Mouse (Mus musculus) MEL (cell line): ENCODE measurements around the gene Elp5. TPM values are rescaled to one million over a fixed set of nuclear protein-coding genes. Genes with fewer than 3 reads are reported as not detected.
A peak's percentile ranks its signal among the peaks of the same experiment; 100 is the strongest.
"Not testable (repeated sequence)": the region's sequence is repeated elsewhere in the genome, so short reads cannot be mapped to it uniquely, and the experiment has no call there.

Source experiments
- DNase-seq: peaks from one replicate; pipeline ENCODE4 v3.0.0; 2011; ENCODE audit warnings: low read depth, low spot score
- H3K27ac ChIP-seq: 2 replicates; pipeline ENCODE4 v1.5.1; 2012; ENCODE audit warnings: low read depth, mild to moderate bottlenecking, control low read depth, low read length, moderate library complexity; ENCODE audit not compliant: control insufficient read depth
- H3K27me3 ChIP-seq, 2 experiments: fragments of 150-350 bp in 1 of 2; sonication (generic) in 1 of 2; 2 replicates each; pipeline ENCODE4 v1.6.1; 2012; ENCODE audit warnings: low read length in 2 of 2, mild to moderate bottlenecking in 2 of 2, improper control_type of control experiment in 1 of 2, moderate library complexity in 1 of 2; ENCODE audit not compliant: insufficient read depth in 2 of 2, control insufficient read depth in 1 of 2
- H3K36me3 ChIP-seq, 2 experiments: 2 replicates each; pipeline ENCODE4 v1.6.1; 2012 to 2014; ENCODE audit warnings: low read length in 2 of 2, improper control_type of control experiment in 1 of 2, inconsistent platforms in 1 of 2, mild to moderate bottlenecking in 1 of 2; ENCODE audit not compliant: insufficient read depth in 2 of 2, control insufficient read depth in 1 of 2
- H3K4me1 ChIP-seq, 2 experiments: fragments of 150-350 bp in 1 of 2; sonication (generic) in 1 of 2; 2 replicates each; pipeline ENCODE4 v1.6.1; 2012; ENCODE audit warnings: low read length in 2 of 2, improper control_type of control experiment in 1 of 2, mild to moderate bottlenecking in 1 of 2; ENCODE audit not compliant: insufficient read depth in 2 of 2, control insufficient read depth in 1 of 2
- H3K4me3 ChIP-seq, 2 experiments: fragments of 150-350 bp in 1 of 2; sonication (generic) in 1 of 2; 2 replicates each; pipeline ENCODE4 v1.5.1; 2012; ENCODE audit warnings: low read depth in 2 of 2, low read length in 2 of 2, mild to moderate bottlenecking in 2 of 2, moderate library complexity in 2 of 2, control low read depth in 1 of 2, improper control_type of control experiment in 1 of 2; ENCODE audit not compliant: control insufficient read depth in 1 of 2, insufficient read depth in 1 of 2
- H3K79me2 ChIP-seq: 2 replicates; pipeline ENCODE4 v1.6.1; 2012; ENCODE audit warnings: mild to moderate bottlenecking, low read length, moderate library complexity; ENCODE audit not compliant: control insufficient read depth, poor library complexity, insufficient read depth
- H3K9ac ChIP-seq: 2 replicates; pipeline ENCODE4 v1.6.1; 2012; ENCODE audit warnings: low read depth, mild to moderate bottlenecking, control low read depth, low read length, moderate library complexity; ENCODE audit not compliant: control insufficient read depth, poor library complexity, severe bottlenecking
- H3K9me3 ChIP-seq: fragments of 150-350 bp; sonication (generic); replicated peaks from 2 replicates; pipeline ENCODE4 v1.6.1; 2012; ENCODE audit warnings: mild to moderate bottlenecking, low read length, improper control_type of control experiment, moderate library complexity; ENCODE audit not compliant: insufficient read depth
- CHD2 ChIP-seq: IDR thresholded peaks from 2 replicates; pipeline ENCODE4 v1.6.1; 2011; ENCODE audit warnings: low read length, improper control_type of control experiment
- CTCF ChIP-seq, 3 experiments: IDR thresholded peaks in 2 of 3; conservative IDR thresholded peaks in 1 of 3; 2 replicates each; pipeline ENCODE4 v1.5.1; 2011 to 2012; ENCODE audit warnings: low read length in 3 of 3, low read depth in 2 of 3, mild to moderate bottlenecking in 2 of 3, improper control_type of control experiment in 1 of 3, inconsistent platforms in 1 of 3, mixed read lengths in 1 of 3, moderate library complexity in 1 of 3; ENCODE audit not compliant: control insufficient read depth in 1 of 3, insufficient read depth in 1 of 3, poor library complexity in 1 of 3, severe bottlenecking in 1 of 3
- EP300 ChIP-seq, 2 experiments: IDR thresholded peaks; 2 replicates each; pipeline ENCODE4 v1.6.1; 2011; ENCODE audit warnings: improper control_type of control experiment in 2 of 2, low read length in 2 of 2, low read depth in 1 of 2, mild to moderate bottlenecking in 1 of 2
- GATA1 ChIP-seq: IDR thresholded peaks from 2 replicates; pipeline ENCODE4 v1.6.1; 2011; ENCODE audit warnings: low read depth, low read length, improper control_type of control experiment
- KAT2A ChIP-seq: conservative IDR thresholded peaks from 2 replicates; pipeline ENCODE4 v1.6.1; 2012; ENCODE audit warnings: low read depth, low read length, improper control_type of control experiment, inconsistent platforms
- MAFK ChIP-seq: IDR thresholded peaks from 2 replicates; pipeline ENCODE4 v1.6.1; 2011; ENCODE audit warnings: low read depth, mild to moderate bottlenecking, low read length, improper control_type of control experiment, borderline replicate concordance
- MAZ ChIP-seq: IDR thresholded peaks from 2 replicates; pipeline ENCODE4 v1.6.1; 2012; ENCODE audit warnings: low read depth, mild to moderate bottlenecking, inconsistent platforms, low read length, improper control_type of control experiment
- MYB ChIP-seq: IDR thresholded peaks from 2 replicates; pipeline ENCODE4 v1.6.1; 2011; ENCODE audit warnings: mild to moderate bottlenecking, low read depth, low read length, improper control_type of control experiment
- MYC ChIP-seq: IDR thresholded peaks from 2 replicates; pipeline ENCODE4 v1.6.1; 2011; ENCODE audit warnings: low read depth, mild to moderate bottlenecking, low read length, improper control_type of control experiment, moderate library complexity
- NELFE ChIP-seq: IDR thresholded peaks from 2 replicates; pipeline ENCODE4 v1.6.1; 2011; ENCODE audit warnings: low read depth, low read length, improper control_type of control experiment
- POLR2A ChIP-seq, 2 experiments: IDR thresholded peaks; 2 replicates each; pipeline ENCODE4 v1.6.1; 2011 to 2012; ENCODE audit warnings: low read length in 2 of 2, mild to moderate bottlenecking in 2 of 2, control low read depth in 1 of 2, improper control_type of control experiment in 1 of 2, low read depth in 1 of 2, moderate library complexity in 1 of 2; ENCODE audit not compliant: control insufficient read depth in 1 of 2, insufficient read depth in 1 of 2, poor library complexity in 1 of 2
- POLR2AphosphoS2 ChIP-seq: IDR thresholded peaks from 2 replicates; pipeline ENCODE4 v1.6.1; 2011; ENCODE audit warnings: low read length, improper control_type of control experiment
- POLR2AphosphoS5 ChIP-seq: IDR thresholded peaks from 2 replicates; pipeline ENCODE4 v1.6.1; 2012; ENCODE audit warnings: low read depth, borderline replicate concordance, mild to moderate bottlenecking, inconsistent platforms, low read length, moderate library complexity, mixed read lengths
- RAD21 ChIP-seq: IDR thresholded peaks from 2 replicates; pipeline ENCODE4 v1.6.1; 2011; ENCODE audit warnings: mild to moderate bottlenecking, low read depth, low read length, improper control_type of control experiment
- RCOR1 ChIP-seq: IDR thresholded peaks from 2 replicates; pipeline ENCODE4 v1.6.1; 2012; ENCODE audit warnings: low read depth, mild to moderate bottlenecking, inconsistent platforms, low read length, improper control_type of control experiment
- SIN3A ChIP-seq: IDR thresholded peaks from 2 replicates; pipeline ENCODE4 v1.6.1; 2012; ENCODE audit warnings: low read length, improper control_type of control experiment, inconsistent platforms
- SMC3 ChIP-seq: IDR thresholded peaks from 2 replicates; pipeline ENCODE4 v1.6.1; 2011; ENCODE audit warnings: low read depth, low read length, improper control_type of control experiment
- TBP ChIP-seq: IDR thresholded peaks from 2 replicates; pipeline ENCODE4 v1.8.0; 2011; ENCODE audit warnings: low read depth, low read length, improper control_type of control experiment
- UBTF ChIP-seq: IDR thresholded peaks from 2 replicates; pipeline ENCODE4 v1.6.1; 2012; ENCODE audit warnings: low read depth, mild to moderate bottlenecking, inconsistent platforms, low read length, improper control_type of control experiment, moderate library complexity, borderline replicate concordance; ENCODE audit not compliant: insufficient read depth
- ZC3H11A ChIP-seq: IDR thresholded peaks from 2 replicates; pipeline ENCODE4 v1.6.1; 2012; ENCODE audit warnings: low read depth, mild to moderate bottlenecking, inconsistent platforms, low read length, improper control_type of control experiment
- ZKSCAN1 ChIP-seq: IDR thresholded peaks from 2 replicates; pipeline ENCODE4 v1.6.1; 2012; ENCODE audit warnings: low read depth, mild to moderate bottlenecking, inconsistent platforms, low read length, improper control_type of control experiment, moderate library complexity
- ZMIZ1 ChIP-seq: IDR thresholded peaks from 2 replicates; pipeline ENCODE4 v1.6.1; 2012; ENCODE audit warnings: low read depth, mild to moderate bottlenecking, inconsistent platforms, low read length, improper control_type of control experiment, moderate library complexity
- ZNF384 ChIP-seq: IDR thresholded peaks from 2 replicates; pipeline ENCODE4 v1.6.1; 2012; ENCODE audit warnings: low read depth, mild to moderate bottlenecking, inconsistent platforms, low read length, improper control_type of control experiment
- polyA plus RNA-seq, 2 experiments: library from polyadenylated mRNA; stranded (reverse) in 1 of 2; unstranded in 1 of 2; fragments of >175 nt in 1 of 2; fragments of >200 nt in 1 of 2; gene quantifications; 2 replicates each; pipeline versions ENCODE4 v1.2.1 to v1.2.4; 2012; ENCODE audit warnings: low replicate concordance in 2 of 2, low read depth in 1 of 2; ENCODE audit not compliant: insufficient read length in 2 of 2, insufficient read depth in 1 of 2, missing spikeins in 1 of 2
- total RNA-seq: library from RNA; depleted of rRNA; stranded (reverse); fragments of 300-350 nt; gene quantifications from 2 replicates; pipeline ENCODE4 v1.2.3, GENCODE M21; 2012

Gene Elp5
- total and polyA plus RNA-seq, 3 experiments = 189 to 222 TPM; not detected in 1

- peak in 1 of 3 experiments; percentile 16; a peak in 2 of 6 replicates for TF ChIP-seq CTCF (IDR thresholded peaks at IDR 0.05 in 2 of 3, conservative IDR thresholded peaks at IDR 0.05 in 1 of 3; ENCODE audit: control insufficient read depth in 1 of 3, insufficient read depth in 1 of 3, low read depth in 2 of 3, low read length in 3 of 3, poor library complexity in 1 of 3, severe bottlenecking in 1 of 3)
- not testable (repeated sequence) for H3K4me3 ChIP-seq, H3K4me1 ChIP-seq, H3K36me3 ChIP-seq, DNase-seq, H3K79me2 ChIP-seq, H3K27me3 ChIP-seq, H3K9ac ChIP-seq, H3K27ac ChIP-seq, H3K9me3 ChIP-seq
Observed at GRCm38 (mm10) chr11:69955618-69956017, 26.7 kb downstream of the Elp5 start.

- peak; percentile 46 for DNase-seq
- Histone ChIP-seq H3K27me3 (no peaks in the 10 kb centered on the region), H3K9ac (no peak overlapping the region; the same call in 1 of the 2 replicates), H3K79me2 (no peaks in the 10 kb centered on the region), H3K27ac (no peak overlapping the region), H3K4me3 (no peak overlapping the region), H3K36me3 (no peaks in the 10 kb centered on the region), H3K9me3 (no peaks in the 10 kb centered on the region), H3K4me1 (peaks cover 6 to 12% of the 10 kb centered on the region in 2 experiments)
- TF ChIP-seq TBP (no peak), EP300 (IDR thresholded peaks at IDR 0.05; ENCODE audit: low read depth in 1 of 2, low read length in 2 of 2) (peak; percentile 28 to 40; a peak in 2 of 4 replicates), GATA1 (peak; percentile 59), ZNF384 (peak; percentile 90), RCOR1 (peak; percentile 11; the same call in 1 of the 2 replicates), SMC3 (no peak)
Observed at GRCm38 (mm10) chr11:69953267-69953915, 28.9 kb downstream of the Elp5 start.

DNA sequence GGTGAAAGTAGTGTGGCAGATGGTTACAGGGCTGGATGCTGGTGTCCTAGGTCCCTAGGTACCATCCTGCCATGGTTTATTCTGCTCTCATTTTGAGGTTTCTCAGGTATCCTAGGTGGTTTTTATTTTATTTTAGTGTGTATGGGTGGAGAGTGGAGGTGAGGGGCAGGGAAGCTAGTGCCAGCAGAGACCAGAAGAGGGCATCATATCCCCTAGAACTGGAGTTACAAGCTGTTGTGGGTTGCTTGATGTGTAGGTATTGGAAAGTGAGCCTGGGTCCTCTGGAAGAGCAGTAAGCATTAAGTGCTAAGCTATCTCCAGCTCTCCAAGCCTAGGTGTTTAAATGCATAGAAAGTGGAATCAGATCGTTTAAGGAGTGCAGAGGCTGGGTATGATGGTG is 30.0 kb downstream of the Elp5 start:
- TF ChIP-seq ZKSCAN1 (no peak), POLR2AphosphoS5 (no peak), MAFK (no peak), GATA1 (no peak), POLR2A (IDR thresholded peaks at IDR 0.05; ENCODE audit: control insufficient read depth in 1 of 2, insufficient read depth in 1 of 2, low read depth in 1 of 2, low read length in 2 of 2, poor library complexity in 1 of 2) (no peak), SIN3A (no peak), TBP (no peak), EP300 (IDR thresholded peaks at IDR 0.05; ENCODE audit: low read depth in 1 of 2, low read length in 2 of 2) (no peak), CTCF (IDR thresholded peaks at IDR 0.05 in 2 of 3, conservative IDR thresholded peaks at IDR 0.05 in 1 of 3; ENCODE audit: control insufficient read depth in 1 of 3, insufficient read depth in 1 of 3, low read depth in 2 of 3, low read length in 3 of 3, poor library complexity in 1 of 3, severe bottlenecking in 1 of 3) (peak; percentile 12 to 47 (median 33); a peak in 5 of 6 replicates), SMC3 (peak; percentile 41; the same call in 1 of the 2 replicates), MAZ (no peak), KAT2A (no peak), MYB (no peak), CHD2 (no peak), POLR2AphosphoS2 (no peak), NELFE (no peak), ZMIZ1 (no peak), ZC3H11A (no peak), MYC (no peak), UBTF (no peak), RAD21 (peak; percentile 39)
- Histone ChIP-seq H3K36me3 (no peaks in the 10 kb centered on the region; a peak in 1 of 4 replicates), H3K79me2 (no peaks in the 10 kb centered on the region), H3K27ac (no peak overlapping the region), H3K9ac (no peak overlapping the region), H3K9me3 (no peaks in the 10 kb centered on the region), H3K27me3 (no peaks in the 10 kb centered on the region), H3K4me3 (no peak overlapping the region), H3K4me1 (peaks cover 6 to 18% of the 10 kb centered on the region in 2 experiments)
- DNase-seq = no peak
